Mouse (Mus musculus) olfactory bulb, adult 2 months (tissue): Measurements from ENCODE around the gene Lilrb4a. TPM values are rescaled to one million over a fixed set of nuclear protein-coding genes. Genes with fewer than 3 reads are reported as not detected.

Experiments used
- H3K27ac ChIP-seq: fragments of 200-500 bp; 2 replicates; pipeline ENCODE4 v1.5.1; 2012; ENCODE audit warnings: low read depth, low read length; ENCODE audit not compliant: insufficient read depth
- H3K4me1 ChIP-seq: fragments of 200-500 bp; 2 replicates; pipeline ENCODE4 v1.6.1; 2012; ENCODE audit warnings: low read length; ENCODE audit not compliant: control insufficient read depth, insufficient read depth
- H3K4me3 ChIP-seq: fragments of 200-500 bp; 2 replicates; pipeline ENCODE4 v1.5.1; 2012; ENCODE audit warnings: mild to moderate bottlenecking, low read depth, low read length, moderate library complexity; ENCODE audit not compliant: insufficient read depth
- CTCF ChIP-seq: fragments of 200-500 bp; IDR thresholded peaks from 2 replicates; pipeline ENCODE4 v1.5.1; 2012; ENCODE audit warnings: low read depth, mild to moderate bottlenecking, low read length, moderate library complexity; ENCODE audit not compliant: insufficient read depth
- POLR2A ChIP-seq: fragments of 200-500 bp; IDR thresholded peaks from 2 replicates; pipeline ENCODE4 v1.6.1; 2012; ENCODE audit warnings: mild to moderate bottlenecking, low read depth, low read length, moderate library complexity; ENCODE audit not compliant: insufficient read depth
- WGBS: fragments of 180-500 bp; shearing (Covaris S2); methylation state at CpG from one replicate; pipeline ENCODE4 v1.1.7; 2018; 5-methylcytosine and 5-hydroxymethylcytosine counted together
- polyA plus RNA-seq: library from polyadenylated mRNA; stranded (reverse); fragments of >200 nt; gene quantifications from 2 replicates; pipeline ENCODE4 v1.2.4, GENCODE M21; 2012; ENCODE audit warnings: low replicate concordance; ENCODE audit not compliant: missing spikeins, insufficient read depth, insufficient read length

Lilrb4a gene
- polyA plus RNA-seq, 1 experiment: not detected

DNA sequence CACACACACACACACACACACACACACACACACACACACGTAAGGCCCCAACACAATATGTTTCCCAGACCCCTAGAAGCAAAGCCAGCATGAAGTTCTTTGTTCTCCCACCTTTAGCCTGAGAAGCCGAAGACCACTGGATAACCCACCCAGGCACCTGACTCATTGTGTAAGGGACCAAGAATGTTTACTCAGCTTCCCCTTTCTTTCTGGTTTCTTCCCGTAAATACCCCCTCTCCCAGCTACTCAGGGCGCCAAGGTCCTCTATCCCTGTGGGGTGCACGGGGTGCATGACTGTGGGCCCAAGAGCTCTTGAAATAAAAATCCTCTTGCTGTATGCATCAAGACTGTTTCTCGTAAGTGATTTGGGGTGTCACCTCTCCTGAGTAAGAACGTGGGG is 35.3 kb downstream of the Lilrb4a start:
- TF ChIP-seq POLR2A (no peak), CTCF (no peak)
- no peak overlapping the region for H3K27ac ChIP-seq
- 77% methylated on average over 7 of the region's 7 CpGs for WGBS
- H3K4me3 ChIP-seq: no peak overlapping the region
- no peaks in the 10 kb centered on the region for H3K4me1 ChIP-seq

DNA sequence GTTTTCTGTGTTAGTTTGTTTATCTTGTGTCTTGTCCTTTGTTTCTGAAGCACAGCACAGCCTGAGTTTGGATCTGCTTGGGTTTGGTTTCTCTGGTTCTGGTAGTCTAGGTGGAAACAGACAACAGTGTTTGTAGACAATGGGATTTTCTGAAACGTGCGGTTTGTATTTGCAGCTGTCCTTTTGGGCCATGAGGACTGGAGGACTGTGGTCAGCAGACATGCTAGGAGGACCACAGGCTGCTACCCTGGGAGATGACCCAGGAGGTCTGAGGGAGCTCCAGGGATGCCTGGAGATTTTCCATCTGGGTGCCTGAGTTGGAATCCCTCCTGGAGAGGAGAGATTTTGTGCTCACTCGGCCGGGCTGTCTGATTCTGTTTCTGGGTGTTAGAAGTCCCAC is 35.9 kb downstream of the Lilrb4a start:
- no peak overlapping the region for H3K27ac ChIP-seq
- no peak overlapping the region for H3K4me3 ChIP-seq
- H3K4me1 ChIP-seq: no peaks in the 10 kb centered on the region
- TF ChIP-seq CTCF: no peak
- TF ChIP-seq POLR2A: no peak
- WGBS: 70% methylated on average over 4 of the region's 4 CpGs

DNA sequence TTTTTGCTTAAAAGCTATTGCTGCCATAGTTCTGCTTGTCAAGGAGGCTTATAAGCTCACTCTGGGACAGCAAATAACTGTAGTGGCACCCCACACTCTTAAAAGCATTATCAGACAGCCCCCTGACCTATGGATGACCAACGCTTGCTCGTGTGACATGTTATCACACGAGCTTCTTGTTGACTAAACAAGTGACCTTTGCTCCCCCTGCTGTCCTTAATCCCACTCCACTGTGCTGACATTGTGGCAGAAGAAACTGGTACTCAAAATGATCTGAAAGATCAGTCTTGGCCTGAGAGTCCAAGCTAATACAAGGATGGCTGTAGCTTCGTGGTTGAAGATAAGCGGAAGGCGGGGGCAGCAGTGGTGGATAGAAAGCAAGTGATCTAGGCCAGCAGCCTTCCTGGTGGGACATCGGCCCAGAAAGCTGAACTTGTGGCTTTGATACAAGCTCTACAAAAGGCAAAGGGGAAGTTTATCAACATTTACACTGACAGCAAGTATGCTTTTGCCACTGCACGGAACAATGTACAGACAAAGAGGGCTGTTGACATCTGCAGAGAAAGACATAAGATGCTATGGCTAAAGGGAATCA is 38.2 kb downstream of the Lilrb4a start:
- 86% methylated on average over 8 of the region's 8 CpGs for WGBS
- TF ChIP-seq CTCF: no peak
- no peak for TF ChIP-seq POLR2A

DNA sequence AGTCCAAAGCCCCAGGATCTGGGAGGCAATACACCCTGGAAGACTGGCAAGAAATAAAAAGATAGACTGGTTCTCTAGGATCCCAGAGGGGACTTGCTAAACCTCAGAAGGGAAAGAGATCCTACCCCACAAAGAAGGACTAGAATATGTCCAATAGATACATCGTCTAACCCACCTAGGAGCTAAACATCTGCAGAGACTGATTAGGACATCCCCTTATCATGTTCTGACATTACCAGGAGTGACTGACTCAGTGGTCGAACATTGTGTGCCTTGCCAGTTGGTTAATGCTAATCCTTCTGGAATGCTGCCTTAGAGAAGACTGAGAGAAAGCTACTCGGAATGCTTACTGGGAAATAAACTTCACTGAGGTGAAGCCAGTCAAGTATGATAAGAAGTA is 38.7 kb downstream of the Lilrb4a start:
- WGBS: 80% methylated on average over 3 of the region's 3 CpGs
- Histone ChIP-seq H3K4me1 (no peaks in the 10 kb centered on the region), H3K27ac (no peak overlapping the region), H3K4me3 (no peak overlapping the region)
- TF ChIP-seq POLR2A: no peak
- no peak for TF ChIP-seq CTCF

More for the DNA sequence above, 38.2 kb downstream of the Lilrb4a start:
- Histone ChIP-seq H3K27ac (no peak overlapping the region), H3K4me3 (no peak overlapping the region), H3K4me1 (no peaks in the 10 kb centered on the region)

DNA sequence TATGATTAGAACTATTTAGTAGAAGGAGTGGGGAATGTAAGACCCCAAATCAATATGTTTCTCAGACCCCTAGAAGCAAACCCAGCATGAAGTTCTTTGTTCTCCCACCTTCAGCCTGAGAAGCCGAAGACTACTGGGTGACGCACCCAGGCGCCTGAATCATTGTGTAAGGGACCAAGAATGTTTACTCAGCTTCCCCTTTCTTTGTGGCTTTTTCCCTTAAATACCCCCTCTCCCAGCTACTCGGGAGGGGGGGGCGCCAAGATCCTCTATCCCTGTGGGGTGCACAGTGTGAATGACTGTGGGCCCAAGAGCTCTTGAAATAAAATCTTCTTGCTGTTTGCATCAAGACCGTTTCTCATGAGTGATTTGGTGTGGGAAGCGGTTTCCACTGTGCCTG is 40.1 kb downstream of the Lilrb4a start:
- Histone ChIP-seq H3K4me3 (no peak overlapping the region), H3K27ac (no peak overlapping the region), H3K4me1 (no peaks in the 10 kb centered on the region)
- TF ChIP-seq CTCF (no peak), POLR2A (no peak)
- 83% methylated on average over 7 of the region's 7 CpGs for WGBS

Other genes with a start within 250 kb of the Lilrb4a start
- not detected in 2 replicates for gene Gm49339, start 10.3 kb upstream of the Lilrb4a start, polyA plus RNA-seq
- not detected in 2 replicates for gene Lilr4b, start 10.3 kb upstream of the Lilrb4a start, polyA plus RNA-seq
- not detected in 2 replicates for gene Fam162b, start 99.6 kb downstream of the Lilrb4a start, polyA plus RNA-seq
- not detected in 2 replicates for gene Gprc6a, start 140.5 kb downstream of the Lilrb4a start, polyA plus RNA-seq
- gene Rfx6, start 186.8 kb downstream of the Lilrb4a start, polyA plus RNA-seq: not detected in 2 replicates